Mouse (Mus musculus) liver, postnatal 0 days (tissue): ENCODE data around the gene Entpd7. TPM values are rescaled to one million over a fixed set of nuclear protein-coding genes. Genes with fewer than 3 reads are reported as not detected.

Experiments used
- ATAC-seq: fragments of 200-750 bp; cut with Nextera tagmentation; 2 replicates; pipeline ENCODE4 v1.8.0; 2017; ENCODE audit warnings: mild to moderate bottlenecking, moderate library complexity
- DNase-seq: peaks from one replicate; pipeline ENCODE4 v3.0.0-alpha.2; 2016
- H3K27ac ChIP-seq: fragments of 300-500 bp; sonication (generic); 2 replicates; pipeline ENCODE4 v1.5.1; 2014; ENCODE audit warnings: antibody characterized with exemption, moderate library complexity, mild to moderate bottlenecking, low read depth
- H3K27me3 ChIP-seq: fragments of 300-500 bp; sonication (generic); 2 replicates; pipeline ENCODE4 v1.6.1; 2014; ENCODE audit warnings: low read length, control low read depth, mixed read lengths; ENCODE audit not compliant: insufficient read depth
- H3K36me3 ChIP-seq: fragments of 300-500 bp; sonication (generic); replicated peaks from 2 replicates; pipeline ENCODE4 v1.6.1; 2014; ENCODE audit warnings: mild to moderate bottlenecking, control low read depth, low read length, moderate library complexity, mixed read lengths; ENCODE audit not compliant: insufficient read depth
- H3K4me1 ChIP-seq: fragments of 300-500 bp; sonication (generic); 2 replicates; pipeline ENCODE4 v1.6.1; 2014; ENCODE audit warnings: antibody characterized with exemption, mild to moderate bottlenecking, control low read depth; ENCODE audit not compliant: insufficient read depth
- H3K4me2 ChIP-seq: fragments of 300-500 bp; sonication (generic); 2 replicates; pipeline ENCODE4 v1.6.1; 2014; ENCODE audit warnings: low read depth, mild to moderate bottlenecking, low read length, moderate library complexity, mixed read lengths
- H3K4me3 ChIP-seq: fragments of 300-500 bp; sonication (generic); 2 replicates; pipeline ENCODE4 v1.5.1; 2014; ENCODE audit warnings: low read depth, low read length
- H3K9ac ChIP-seq: fragments of 300-500 bp; sonication (generic); replicated peaks from 2 replicates; pipeline ENCODE4 v1.6.1; 2014; ENCODE audit warnings: mild to moderate bottlenecking, moderate library complexity
- H3K9me3 ChIP-seq: fragments of 300-500 bp; sonication (generic); 2 replicates; pipeline ENCODE4 v1.6.1; 2016; ENCODE audit warnings: mild to moderate bottlenecking, control low read depth, low read length, mixed read lengths
- CTCF ChIP-seq: sonication (generic); IDR thresholded peaks from 2 replicates; pipeline ENCODE4 v1.5.1; 2016; ENCODE audit warnings: antibody characterized with exemption, low read depth
- EP300 ChIP-seq: IDR thresholded peaks from 2 replicates; pipeline ENCODE4 v1.6.1; 2016; ENCODE audit warnings: antibody characterized with exemption, low read depth, mild to moderate bottlenecking
- WGBS: fragments of 180-500 bp; shearing (Covaris S2); extraction: QIAGEN DNeasy Blood & Tissue Kit; methylation state at CpG from one replicate; pipeline ENCODE4 v1.1.7; 2014; ENCODE audit not compliant: insufficient replicate concordance; 5-methylcytosine and 5-hydroxymethylcytosine counted together
- polyA plus RNA-seq: library from polyadenylated mRNA; unstranded; fragments of >200 nt; fragmentation: Nextera tagmentation; extraction: Ambion mirVana; gene quantifications from 2 replicates; pipeline ENCODE4 v1.2.1, GENCODE M21; 2015

The Entpd7 gene
- polyA plus RNA-seq, 1 experiment from 2014 or later = 1.9 TPM

- no peak overlapping the region for H3K9ac ChIP-seq
- TF ChIP-seq CTCF (no peak), EP300 (no peak)
- no peak overlapping the region for H3K4me2 ChIP-seq
- WGBS = 44% methylated on average over 4 of the region's 4 CpGs
- peak; percentile 50 for DNase-seq
- H3K27ac ChIP-seq = no peak overlapping the region
- H3K4me3 ChIP-seq = no peak overlapping the region
- peaks cover 17% of the 10 kb centered on the region for H3K4me1 ChIP-seq
- ATAC-seq = no peak
- no peaks in the 10 kb centered on the region for H3K9me3 ChIP-seq
- H3K27me3 ChIP-seq = peaks cover 6% of the 10 kb centered on the region; the same call in 1 of the 2 replicates
- no peaks in the 10 kb centered on the region for H3K36me3 ChIP-seq
Observed at GRCm38 (mm10) chr19:43648343-43648742, 41.1 kb upstream of the Entpd7 start.

- no peak for DNase-seq
- TF ChIP-seq EP300 = no peak
- TF ChIP-seq CTCF = no peak
- no peak overlapping the region for H3K4me2 ChIP-seq
- H3K36me3 ChIP-seq = no peaks in the 10 kb centered on the region
- no peak overlapping the region for H3K4me3 ChIP-seq
- H3K9me3 ChIP-seq = no peaks in the 10 kb centered on the region
- WGBS = 47% methylated on average over 8 of the region's 8 CpGs
- no peak for ATAC-seq
- no peak overlapping the region for H3K9ac ChIP-seq
- H3K4me1 ChIP-seq = peaks cover 8% of the 10 kb centered on the region
- H3K27ac ChIP-seq = no peak overlapping the region
- H3K27me3 ChIP-seq = peaks cover 12% of the 10 kb centered on the region; the same call in 1 of the 2 replicates
Observed at GRCm38 (mm10) chr19:43651241-43651785, 38.2 kb upstream of the Entpd7 start.

GRCm38 (mm10) chr19:43655735-43656492 lies 33.6 kb upstream of the Entpd7 start:
- Histone ChIP-seq H3K27me3 (peaks cover 12% of the 10 kb centered on the region; the same call in 1 of the 2 replicates), H3K36me3 (no peaks in the 10 kb centered on the region), H3K4me1 (no peaks in the 10 kb centered on the region), H3K9ac (no peak overlapping the region), H3K4me3 (no peak overlapping the region), H3K9me3 (no peaks in the 10 kb centered on the region), H3K27ac (no peak overlapping the region), H3K4me2 (no peak overlapping the region)
- ATAC-seq (peak; percentile 29; the same call in 1 of the 2 replicates), DNase-seq (peak; percentile 80)
- 40% methylated on average over 11 of the region's 11 CpGs for WGBS
- TF ChIP-seq CTCF = peak; percentile 90
- no peak for TF ChIP-seq EP300

GRCm38 (mm10) chr19:43659632-43660031 lies 29.8 kb upstream of the Entpd7 start:
- no peak for DNase-seq
- TF ChIP-seq CTCF (no peak), EP300 (no peak)
- Histone ChIP-seq H3K27me3 (no peaks in the 10 kb centered on the region), H3K9ac (no peak overlapping the region), H3K36me3 (peaks cover 19% of the 10 kb centered on the region), H3K4me2 (no peak overlapping the region), H3K4me3 (no peak overlapping the region), H3K27ac (no peak overlapping the region), H3K9me3 (no peaks in the 10 kb centered on the region), H3K4me1 (no peaks in the 10 kb centered on the region)
- WGBS = 56% methylated on average over 6 of the region's 6 CpGs
- ATAC-seq = no peak

GRCm38 (mm10) chr19:43660774-43661173 lies 28.7 kb upstream of the Entpd7 start:
- no peak for ATAC-seq
- TF ChIP-seq CTCF = no peak
- no peak for TF ChIP-seq EP300

GRCm38 (mm10) chr19:43662176-43662967 lies 27.1 kb upstream of the Entpd7 start:
- H3K4me3 ChIP-seq = no peak overlapping the region
- WGBS = 67% methylated on average over 19 of the region's 19 CpGs
- TF ChIP-seq EP300 (no peak), CTCF (peak; percentile 42)
- ATAC-seq (no peak), DNase-seq (no peak)
- H3K9ac ChIP-seq = no peak overlapping the region
- no peaks in the 10 kb centered on the region for H3K4me1 ChIP-seq
- no peaks in the 10 kb centered on the region for H3K27me3 ChIP-seq
- no peaks in the 10 kb centered on the region for H3K9me3 ChIP-seq
- H3K36me3 ChIP-seq = peaks cover 31% of the 10 kb centered on the region
- H3K4me2 ChIP-seq = no peak overlapping the region
- no peak overlapping the region for H3K27ac ChIP-seq

More at GRCm38 (mm10) chr19:43660774-43661173, 28.7 kb upstream of the Entpd7 start:
- Histone ChIP-seq H3K36me3 (peaks cover 23% of the 10 kb centered on the region), H3K27me3 (no peaks in the 10 kb centered on the region), H3K4me3 (no peak overlapping the region), H3K4me1 (no peaks in the 10 kb centered on the region), H3K4me2 (no peak overlapping the region), H3K9me3 (no peaks in the 10 kb centered on the region), H3K9ac (no peak overlapping the region), H3K27ac (no peak overlapping the region)
- WGBS = 46% methylated on average over 9 of the region's 9 CpGs
- no peak for DNase-seq
